8 mouse cellular contexts compared by ENCODE assay signal in genomic region chr1:72877892-72878291, GRCm38 (mm10). TPM values are rescaled to one million over a fixed set of nuclear protein-coding genes. Genes with fewer than 3 reads are reported as not detected.
A peak's percentile ranks its signal among the peaks of the same experiment; 100 is the strongest.
DNase-seq lines count a peak whose midpoint lies in the region; ATAC-seq and TF ChIP-seq lines count a peak whose summit lies in the region.
"Had no signal": no experiment of that assay in that cellular context is flagged by ENCODE, and none has a peak within 500 bp of the region (broad histone marks: within the 10 kb centered on the region; RNA-seq: fewer than 3 reads in every experiment).

No protein-coding gene starts in this region.

- no peak overlapping the region for H3K27ac ChIP-seq in cortical plate, adult 2 months (ENCODE audit: insufficient read depth, low read length)
- H3K27ac ChIP-seq in heart, embryonic 14.5 days (replicated peaks in 1 of 2; ENCODE audit: control insufficient read depth in 1 of 2, insufficient read depth in 1 of 2, low read depth in 2 of 2, low read length in 2 of 2), result no peak overlapping the region
- no peak overlapping the region for H3K27ac ChIP-seq in midbrain, embryonic 11.5 days (ENCODE audit: low read depth, low read length)

- peak; percentile 16 for DNase-seq in thymus, postnatal 0 days (ENCODE audit: low spot score)
- DNase-seq in thymus, postnatal 10 days (ENCODE audit: low spot score in 2 of 2), result no peak
- DNase-seq in kidney, postnatal 10 days, result peak; percentile 72
- DNase-seq in midbrain, embryonic 11.5 days (ENCODE audit: low spot score, missing footprints), result no peak

- TF ChIP-seq POLR2A in cortical plate, adult 2 months (IDR thresholded peaks at IDR 0.05; ENCODE audit: extremely low read depth, insufficient read depth, low read length), result no peak

- H3K4me3 ChIP-seq in cortical plate, adult 2 months (ENCODE audit: insufficient read depth, low read length), result no peak overlapping the region; the same call in 1 of the 2 replicates
- peak overlapping the region in 1 of 2 experiments; percentile 19; a peak in 1 of 4 replicates for H3K4me3 ChIP-seq in heart, embryonic 14.5 days (ENCODE audit: control insufficient read depth in 1 of 2, insufficient read depth in 1 of 2, low read depth in 1 of 2, low read length in 2 of 2)
- H3K4me3 ChIP-seq in midbrain, embryonic 11.5 days (ENCODE audit: low read depth, low read length), result no peak overlapping the region
- H3K4me3 ChIP-seq: erythroblast, embryonic 14.5 days had no signal

- H3K9me3 ChIP-seq in heart, embryonic 14.5 days (ENCODE audit: control insufficient read depth, low read length), result no peaks in the 10 kb centered on the region
- no peaks in the 10 kb centered on the region for H3K9me3 ChIP-seq in midbrain, embryonic 11.5 days (ENCODE audit: control insufficient read depth, low read length)

- H3K4me2 ChIP-seq in heart, embryonic 14.5 days (ENCODE audit: low read length), result peak overlapping the region; percentile 52
- 0 out of 2 replicates have a peak overlapping the region, but pooled peaks have one; percentile 14 for H3K4me2 ChIP-seq in midbrain, embryonic 11.5 days

- H3K9ac ChIP-seq in heart, embryonic 14.5 days (ENCODE audit: low read length), result no peak overlapping the region; the same call in 1 of the 2 replicates
- no peak overlapping the region for H3K9ac ChIP-seq in midbrain, embryonic 11.5 days (ENCODE audit: low read length)

- H3K4me1 ChIP-seq in cortical plate, adult 2 months (ENCODE audit: control insufficient read depth, insufficient read depth, low read length), result no peaks in the 10 kb centered on the region
- peaks cover 9 to 15% of the 10 kb centered on the region in 2 experiments for H3K4me1 ChIP-seq in heart, embryonic 14.5 days (ENCODE audit: control insufficient read depth in 2 of 2, insufficient read depth in 2 of 2, low read length in 2 of 2)
- H3K4me1 ChIP-seq in midbrain, embryonic 11.5 days (ENCODE audit: control insufficient read depth, insufficient read depth, low read length), result peaks cover 13% of the 10 kb centered on the region

- 5% methylated on average over 3 of the region's 3 CpGs for WGBS in heart, embryonic 14.5 days
- WGBS in midbrain, embryonic 11.5 days, result 3% methylated on average over 3 of the region's 3 CpGs

- no peak for ATAC-seq in heart, embryonic 14.5 days (ENCODE audit: insufficient number of reproducible peaks, insufficient read depth, low FRiP score, low read depth)
- no peak for ATAC-seq in midbrain, embryonic 11.5 days (ENCODE audit: low FRiP score)
- no peak for ATAC-seq in erythroblast, adult 5-6 weeks (replicated peaks; ENCODE audit: low FRiP score, poor library complexity, severe bottlenecking)

- peak; percentile 95 for TF ChIP-seq CTCF in cortical plate, adult 2 months (IDR thresholded peaks at IDR 0.05; ENCODE audit: extremely low read depth, insufficient read depth, low read length)

- H3K36me3 ChIP-seq in heart, embryonic 14.5 days (ENCODE audit: control insufficient read depth, insufficient read depth, low read length), result no peaks in the 10 kb centered on the region
- H3K36me3 ChIP-seq in midbrain, embryonic 11.5 days (ENCODE audit: control insufficient read depth, insufficient read depth, low read length), result no peaks in the 10 kb centered on the region

- H3K27me3 ChIP-seq in heart, embryonic 14.5 days (ENCODE audit: control insufficient read depth, insufficient read depth, low read length), result no peaks in the 10 kb centered on the region
- peaks cover 20% of the 10 kb centered on the region for H3K27me3 ChIP-seq in midbrain, embryonic 11.5 days (ENCODE audit: control insufficient read depth, insufficient read depth, low read length)

RNA-seq across cellular contexts. Expression of gene Igfbp5, which starts 3.2 kb away (rescaled TPM):
- 3.0 and 3.5 TPM in 2 replicates for polyA plus RNA-seq in thymus, postnatal 0 days (2015; fragmentation: Nextera tagmentation; extraction: Ambion mirVana)
- 60.2 and 64.2 TPM in 2 replicates for polyA plus RNA-seq in cortical plate, adult 2 months (2012; rRNA removed)
- polyA plus RNA-seq in heart, embryonic 14.5 days (2014; fragmentation: Nextera tagmentation; extraction: Ambion mirVana), result 64.3 and 90.1 TPM in 2 replicates
- polyA plus RNA-seq in midbrain, embryonic 11.5 days (2014; fragmentation: Nextera tagmentation; extraction: Ambion mirVana), result 23.2 and 24.6 TPM in 2 replicates
- total RNA-seq in erythroblast, adult 5-6 weeks (2015; ENCODE audit: low replicate concordance), result 2.3 and 3.3 TPM in 2 replicates
- total RNA-seq in erythroblast, adult 5-6 weeks (2017; ENCODE audit: low replicate concordance), result 0.42 and 2.5 TPM in 2 replicates
- polyA plus RNA-seq: erythroblast, embryonic 14.5 days had no signal

RNA-seq across cellular contexts. Expression of gene Igfbp2, which starts 53.6 kb away (rescaled TPM):
- 37.3 and 38.8 TPM in 2 replicates for polyA plus RNA-seq in thymus, postnatal 0 days (2015; fragmentation: Nextera tagmentation; extraction: Ambion mirVana)
- polyA plus RNA-seq in cortical plate, adult 2 months (2012; rRNA removed), result 63.0 and 76.3 TPM in 2 replicates
- polyA plus RNA-seq in heart, embryonic 14.5 days (2014; fragmentation: Nextera tagmentation; extraction: Ambion mirVana), result 53.2 and 67.5 TPM in 2 replicates
- 468 and 548 TPM in 2 replicates for polyA plus RNA-seq in midbrain, embryonic 11.5 days (2014; fragmentation: Nextera tagmentation; extraction: Ambion mirVana)
- not detected in 2 replicates for total RNA-seq in erythroblast, adult 5-6 weeks (2015; ENCODE audit: low replicate concordance)
- not detected in 2 replicates for total RNA-seq in erythroblast, adult 5-6 weeks (2017; ENCODE audit: low replicate concordance)

Comparison
In these comparisons a context has a peak if more than half of its experiments do, and no peak if none do; other contexts are left out.
1. DNase-seq: peak in thymus, postnatal 0 days (single experiment) and kidney, postnatal 10 days (single experiment); none in thymus, postnatal 10 days (0 of 2) and midbrain, embryonic 11.5 days (single experiment).